Mouse (Mus musculus) embryo, embryonic 11.5 days (tissue): ENCODE results near the gene Dnmt3a.
"Not testable (repeated sequence)": the region's sequence is repeated elsewhere in the genome, so short reads cannot be mapped to it uniquely, and the experiment has no call there.

Source experiments
- DNase-seq: peaks from one replicate; pipeline ENCODE4 v3.0.0-alpha.2; 2012; ENCODE audit warnings: low read depth, low spot score

The Dnmt3a gene

DNA sequence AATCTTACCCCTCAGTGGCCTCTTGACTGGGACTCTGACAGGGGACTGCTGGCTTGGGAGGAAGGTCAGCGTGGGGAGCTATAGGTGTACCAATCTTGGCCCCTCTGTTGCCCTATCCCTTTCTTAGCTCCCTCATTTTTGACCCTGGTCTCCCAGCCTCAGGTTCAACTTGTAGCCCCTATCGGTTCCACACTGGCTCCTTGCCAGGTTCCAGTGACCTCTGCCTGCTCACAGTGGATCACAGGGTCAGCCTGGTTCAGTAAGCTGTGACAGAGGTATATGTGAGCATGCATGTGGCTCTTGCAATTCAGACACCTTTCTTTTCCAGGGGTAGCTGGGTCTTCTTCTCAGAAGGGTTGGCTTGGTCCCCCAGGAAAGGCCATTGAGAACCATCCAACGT, 110.0 kb downstream of the Dnmt3a start:
- no peak for DNase-seq

DNA sequence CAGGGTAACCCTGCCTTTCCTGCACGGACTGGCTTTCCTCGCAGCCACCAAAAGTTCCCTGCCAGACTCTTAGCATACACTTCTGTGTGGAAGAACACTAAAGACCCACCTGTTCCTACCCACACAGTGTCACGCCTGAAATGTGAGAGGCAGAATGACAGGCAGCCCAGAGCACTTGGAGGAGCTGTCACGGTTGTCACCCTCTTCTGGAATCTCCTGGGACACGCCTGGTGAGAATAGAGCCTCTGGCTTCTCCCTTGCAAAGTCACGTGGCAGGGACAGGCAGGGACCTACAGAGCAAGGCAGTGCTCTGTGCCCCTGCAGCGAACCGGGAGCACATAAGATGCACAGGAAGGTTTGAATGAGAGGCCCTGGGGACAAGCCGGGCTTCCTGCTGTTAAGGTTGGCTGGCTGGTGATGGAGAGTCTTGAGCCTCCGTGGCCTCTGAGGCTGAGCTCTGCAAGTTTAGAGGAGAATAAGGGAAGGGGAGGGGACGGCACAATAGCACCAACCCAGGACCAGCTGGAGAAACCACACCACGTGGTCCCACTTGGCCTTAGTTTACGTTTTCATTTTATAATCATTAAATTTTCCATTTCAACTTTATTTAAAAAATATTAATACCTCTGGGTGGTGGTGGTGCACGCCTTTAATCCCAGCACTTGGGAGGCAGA, 112.0 kb downstream of the Dnmt3a start:
- no peak for DNase-seq

DNA sequence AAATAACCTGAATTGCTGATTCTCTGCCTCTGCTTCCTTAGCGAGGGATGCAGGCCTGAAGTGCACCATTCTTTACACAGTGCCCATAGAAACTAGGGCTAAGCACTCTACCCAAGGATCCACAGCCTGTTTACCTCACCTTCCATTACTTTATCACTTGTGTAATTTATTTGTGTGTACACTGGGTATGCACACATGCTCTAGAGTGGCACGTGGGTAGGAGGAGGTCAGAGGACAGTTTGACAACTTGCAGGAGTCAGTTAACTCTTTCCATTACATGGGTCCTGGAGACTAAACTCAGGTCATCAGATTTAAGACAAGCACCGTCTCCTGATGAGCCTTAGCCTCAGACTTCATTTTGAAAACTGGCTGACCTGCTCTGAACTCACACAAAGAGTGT, 112.8 kb downstream of the Dnmt3a start:
- DNase-seq, result no peak

DNA sequence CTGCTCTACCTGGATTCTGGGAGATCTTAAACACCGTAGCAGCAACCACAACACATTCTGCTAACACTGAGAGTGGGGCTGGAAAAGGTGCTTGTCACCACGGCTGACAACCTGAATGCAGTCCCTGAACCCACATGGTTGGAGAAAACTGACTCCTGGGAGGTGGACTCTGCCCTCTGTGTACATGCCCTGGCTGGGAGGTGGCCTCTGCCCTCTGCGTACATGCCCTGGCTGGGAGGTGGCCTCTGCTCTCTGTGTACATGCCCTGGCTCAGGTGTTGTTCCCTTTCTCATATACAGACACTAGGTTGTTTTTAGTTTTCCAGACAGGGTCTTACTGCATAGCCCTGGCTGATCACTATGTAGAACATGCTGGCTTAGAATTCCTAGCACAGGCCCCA, 113.6 kb downstream of the Dnmt3a start:
- no peak for DNase-seq

DNA sequence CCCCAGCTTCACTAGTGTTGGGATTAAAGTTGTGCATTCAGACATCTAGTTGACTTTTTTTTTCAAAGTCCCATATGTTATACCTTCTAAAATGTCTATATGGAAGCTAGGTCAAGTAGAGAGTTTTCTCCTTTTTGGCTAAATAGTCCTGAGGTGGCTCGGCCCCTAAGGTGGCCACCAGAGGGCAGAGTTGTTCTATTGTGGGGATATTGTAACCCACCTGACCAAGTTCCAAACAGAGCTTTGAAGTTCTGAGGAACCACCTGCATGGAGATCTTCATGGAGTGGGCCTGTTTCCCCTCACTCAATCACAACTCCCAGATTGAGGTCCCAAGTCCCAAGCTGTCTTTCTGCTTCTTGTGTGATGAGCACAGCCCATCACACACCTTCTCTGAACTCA, 120.3 kb downstream of the Dnmt3a start:
- DNase-seq, result peak; percentile 44

DNA sequence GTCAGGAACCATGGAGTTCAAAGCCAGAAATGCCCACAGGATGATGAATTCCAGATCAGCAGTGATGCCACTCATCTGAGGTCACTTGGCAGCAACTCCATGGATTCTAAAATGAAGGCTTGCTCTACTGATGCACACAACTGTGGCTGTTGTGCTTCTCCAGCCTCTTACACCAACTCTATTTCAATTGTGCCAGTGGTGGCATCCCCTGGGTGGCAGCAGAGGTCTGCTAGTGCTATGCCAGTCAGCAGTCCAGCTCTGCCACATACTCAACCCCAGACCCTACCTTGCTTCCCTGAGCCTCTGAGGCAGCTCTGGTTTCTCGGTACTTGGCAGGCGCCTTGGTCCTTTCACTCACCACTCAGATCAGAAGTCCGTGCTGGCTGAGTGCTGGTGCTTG, 123.0 kb downstream of the Dnmt3a start:
- DNase-seq, result no peak

DNA sequence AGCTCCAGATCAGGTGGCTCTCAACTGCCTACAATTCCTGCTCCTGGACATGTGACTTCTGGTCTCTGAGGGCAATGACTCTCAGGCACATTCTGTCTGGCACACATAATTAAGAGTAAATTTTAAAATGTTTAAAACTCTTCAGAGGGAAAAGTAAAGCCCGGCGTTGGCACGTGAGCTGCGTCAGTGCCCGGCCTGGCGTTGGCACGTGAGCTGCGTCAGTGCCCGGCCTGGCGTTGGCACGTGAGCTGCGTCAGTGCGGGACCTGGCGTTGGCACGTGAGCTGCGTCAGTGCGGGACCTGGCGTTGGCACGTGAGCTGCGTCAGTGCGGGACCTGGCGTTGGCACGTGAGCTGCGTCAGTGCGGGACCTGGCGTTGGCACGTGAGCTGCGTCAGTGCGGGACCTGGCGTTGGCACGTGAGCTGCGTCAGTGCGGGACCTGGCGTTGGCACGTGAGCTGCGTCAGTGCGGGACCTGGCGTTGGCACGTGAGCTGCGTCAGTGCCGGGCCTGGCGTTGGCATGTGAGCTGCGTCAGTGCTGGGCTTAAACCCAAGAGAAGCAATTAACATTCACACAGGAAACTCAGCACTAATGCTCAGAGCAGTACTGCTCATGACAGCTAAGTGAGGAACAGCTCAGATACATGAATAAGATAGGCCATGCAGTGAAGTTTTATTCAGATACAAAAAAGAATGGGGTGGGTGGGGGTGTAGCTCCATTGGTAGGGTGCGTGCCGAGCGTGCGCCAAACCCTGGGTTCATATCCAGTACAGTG, 124.5 kb downstream of the Dnmt3a start:
- DNase-seq, result not testable (repeated sequence)

DNA sequence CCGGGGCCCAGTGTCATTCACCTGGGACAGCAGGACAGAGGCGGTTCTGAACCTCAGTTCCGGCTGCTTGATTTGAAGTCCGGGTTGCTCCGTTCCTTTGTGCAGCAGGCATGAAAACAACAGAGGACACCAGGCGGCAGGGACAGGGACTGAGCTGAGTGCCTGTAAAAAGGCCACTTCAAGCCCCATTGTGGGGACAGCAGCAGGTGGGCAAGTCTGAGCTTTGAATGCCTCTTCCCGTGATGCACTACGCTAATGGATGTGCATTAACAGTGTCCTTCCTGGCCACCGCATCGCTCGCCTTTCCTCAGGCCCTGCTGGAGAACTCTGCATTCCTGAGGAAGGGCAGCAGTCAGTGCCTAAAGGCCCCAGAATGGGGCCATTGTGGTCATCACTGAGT, 136.2 kb downstream of the Dnmt3a start:
- DNase-seq, result no peak

DNA sequence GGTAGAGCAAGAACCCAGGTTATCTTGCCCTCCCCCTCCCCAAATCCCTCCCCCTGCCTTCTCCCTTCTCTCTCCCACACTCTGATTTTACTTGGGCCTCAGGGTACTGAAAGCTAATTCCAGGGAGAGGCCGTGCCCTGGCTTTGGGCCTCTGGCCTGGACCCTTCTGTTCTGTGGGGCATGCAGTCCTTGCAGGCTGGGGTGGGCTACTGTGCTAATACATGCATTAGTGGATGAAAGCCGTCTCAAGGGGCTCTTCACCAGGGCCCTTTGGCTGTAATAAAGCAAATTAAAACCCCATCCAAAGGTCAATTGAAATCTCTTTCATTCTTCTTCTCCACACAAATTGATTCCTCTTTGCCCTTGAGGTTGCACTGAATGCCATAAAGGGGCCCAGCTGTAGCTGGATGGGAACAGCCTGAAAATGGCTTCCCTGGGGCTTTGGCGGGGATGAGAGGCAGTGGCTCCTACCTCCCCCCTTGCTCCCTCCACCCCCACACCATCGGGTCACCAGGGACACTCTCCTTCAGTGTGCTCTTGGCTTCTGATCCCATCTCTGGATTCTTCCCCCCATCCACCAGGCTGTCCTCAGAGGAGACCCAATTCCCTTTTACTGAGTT, 138.8 kb downstream of the Dnmt3a start:
- DNase-seq, result no peak

DNA sequence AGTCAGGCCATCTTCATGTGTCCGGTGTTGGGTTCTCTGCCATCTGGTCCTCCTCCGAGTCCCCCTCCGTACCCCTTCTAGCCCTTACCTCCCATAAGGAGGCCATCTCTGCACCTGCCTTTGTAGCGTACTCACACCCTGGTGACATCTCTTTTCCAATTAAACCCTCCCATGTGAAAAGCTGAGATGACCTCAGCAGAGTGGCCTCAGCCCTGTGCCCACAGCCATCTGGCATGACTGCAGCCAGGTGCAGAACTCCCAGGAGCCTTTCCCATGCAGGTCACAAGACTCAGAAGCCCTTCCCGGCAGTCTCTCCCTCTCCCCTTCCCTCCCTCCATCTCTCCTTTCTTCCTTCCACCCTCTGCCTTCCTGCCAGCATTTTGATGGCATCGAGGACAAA, 141.7 kb downstream of the Dnmt3a start:
- no peak for DNase-seq

DNA sequence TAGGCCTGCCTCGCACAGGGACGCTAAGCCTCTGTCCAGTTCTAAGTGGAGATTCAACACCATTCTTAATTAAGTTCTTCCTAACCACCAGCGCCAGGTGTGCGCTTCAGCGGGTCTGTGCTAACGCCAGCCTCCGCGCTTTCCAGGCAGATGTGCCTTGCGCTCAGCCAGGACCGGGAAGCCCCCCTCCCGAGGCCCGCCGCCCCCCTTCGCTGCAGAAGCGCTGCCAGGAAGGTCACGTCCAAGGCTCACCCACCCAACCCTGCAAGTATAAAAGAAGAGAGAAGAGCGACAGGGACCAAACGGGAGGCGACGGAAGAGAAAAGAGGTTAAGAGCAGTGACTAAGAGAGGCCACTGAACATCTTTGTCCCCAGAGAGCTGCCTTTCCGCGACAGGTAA, 148.8 kb downstream of the Dnmt3a start, which contains the start of gene Pomc:
Pomc (plus strand) TSS at position 301 of the 400 bp plus-strand sequence.
- no peak for DNase-seq

DNA sequence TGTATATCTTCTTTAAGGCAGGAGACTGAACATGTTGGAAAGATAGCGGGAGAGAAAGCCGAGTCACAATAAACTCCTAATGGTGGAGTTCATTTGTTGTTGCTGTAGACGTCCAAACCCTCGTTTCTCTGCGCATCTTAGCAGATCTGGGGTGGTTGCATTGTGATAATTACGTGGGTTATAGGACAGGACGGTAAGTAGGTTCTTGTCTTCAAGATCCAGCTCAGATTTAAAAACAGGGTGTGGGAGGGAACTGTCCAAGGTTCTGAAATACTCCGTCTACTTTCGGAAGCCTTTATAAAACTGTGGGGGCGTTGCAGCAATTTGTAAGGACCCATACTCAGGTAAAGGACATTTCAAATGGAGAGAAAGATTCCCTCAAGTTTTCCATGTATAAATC, 149.6 kb downstream of the Dnmt3a start:
- DNase-seq, result peak; percentile 44

DNA sequence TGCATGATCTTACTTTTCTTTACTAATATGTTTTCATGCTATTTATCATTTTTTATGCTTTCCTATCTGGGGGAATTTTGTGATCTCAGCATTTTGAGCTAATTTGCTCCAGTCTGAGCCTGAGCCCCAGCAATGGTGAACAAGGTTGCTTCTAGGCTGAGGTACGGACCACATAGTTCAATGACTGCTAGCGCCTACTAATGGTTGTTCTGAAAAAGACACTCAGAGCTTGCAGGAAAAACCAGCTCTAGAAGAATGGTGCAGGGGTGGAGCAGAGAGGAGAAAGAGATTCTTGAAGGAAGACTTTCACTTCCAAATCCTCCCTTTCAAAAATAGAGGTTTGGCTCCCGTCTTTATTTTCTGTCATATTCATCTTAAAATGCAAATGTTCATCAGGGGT, 150.5 kb downstream of the Dnmt3a start:
- no peak for DNase-seq

DNA sequence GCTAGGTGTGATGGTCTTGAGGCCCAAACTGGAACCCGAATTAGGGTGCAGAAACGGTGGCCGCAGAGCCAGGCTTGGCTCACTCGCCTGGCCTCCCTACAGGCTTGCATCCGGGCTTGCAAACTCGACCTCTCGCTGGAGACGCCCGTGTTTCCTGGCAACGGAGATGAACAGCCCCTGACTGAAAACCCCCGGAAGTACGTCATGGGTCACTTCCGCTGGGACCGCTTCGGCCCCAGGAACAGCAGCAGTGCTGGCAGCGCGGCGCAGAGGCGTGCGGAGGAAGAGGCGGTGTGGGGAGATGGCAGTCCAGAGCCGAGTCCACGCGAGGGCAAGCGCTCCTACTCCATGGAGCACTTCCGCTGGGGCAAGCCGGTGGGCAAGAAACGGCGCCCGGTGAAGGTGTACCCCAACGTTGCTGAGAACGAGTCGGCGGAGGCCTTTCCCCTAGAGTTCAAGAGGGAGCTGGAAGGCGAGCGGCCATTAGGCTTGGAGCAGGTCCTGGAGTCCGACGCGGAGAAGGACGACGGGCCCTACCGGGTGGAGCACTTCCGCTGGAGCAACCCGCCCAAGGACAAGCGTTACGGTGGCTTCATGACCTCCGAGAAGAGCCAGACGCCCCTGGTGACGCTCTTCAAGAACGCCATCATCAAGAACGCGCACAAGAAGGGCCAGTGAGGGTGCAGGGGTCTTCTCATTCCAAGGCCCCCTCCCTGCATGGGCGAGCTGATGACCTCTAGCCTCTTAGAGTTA, 154.2 kb downstream of the Dnmt3a start:
- DNase-seq, result peak; percentile 89

DNA sequence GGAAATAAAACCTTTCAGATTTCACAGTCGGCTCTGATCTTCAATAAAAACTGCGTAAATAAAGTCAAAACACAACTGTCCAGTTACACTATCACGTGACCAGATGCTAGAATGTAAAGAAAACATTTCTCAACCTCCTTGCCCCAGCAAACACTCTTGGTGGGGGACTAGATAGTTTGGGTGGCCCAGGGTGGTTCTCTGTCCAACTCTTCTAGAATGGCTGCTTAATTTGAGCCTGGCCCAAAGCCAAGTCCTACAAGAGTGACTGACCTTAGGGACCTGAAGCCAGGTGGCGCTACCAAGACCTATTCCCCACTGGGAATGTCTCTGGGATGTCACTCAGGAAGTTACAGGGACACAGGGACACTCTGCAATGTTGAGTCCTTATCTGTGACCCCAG, 154.7 kb downstream of the Dnmt3a start:
- no peak for DNase-seq
